Mouse (Mus musculus) limb, embryonic 10.5 days (tissue): ENCODE results near the gene Myoc. TPM values are rescaled to one million over a fixed set of nuclear protein-coding genes. Genes with fewer than 3 reads are reported as not detected.
"Not testable (repeated sequence)": the region's sequence is repeated elsewhere in the genome, so short reads cannot be mapped to it uniquely, and the experiment has no call there.

Experiments used
- DNase-seq: peaks from one replicate; pipeline ENCODE4 v3.0.0-alpha.2; 2017; ENCODE audit warnings: low spot score
- H3K27ac ChIP-seq: fragments of 300-500 bp; sonication (generic); 2 replicates; pipeline ENCODE4 v1.5.1; 2016; ENCODE audit warnings: mild to moderate bottlenecking
- H3K27me3 ChIP-seq: fragments of 300-500 bp; sonication (generic); 2 replicates; pipeline ENCODE4 v1.6.1; 2016; ENCODE audit warnings: low read depth, mild to moderate bottlenecking; ENCODE audit not compliant: poor library complexity, severe bottlenecking
- H3K36me3 ChIP-seq: fragments of 300-500 bp; sonication (generic); 2 replicates; pipeline ENCODE4 v1.6.1; 2016; ENCODE audit warnings: mild to moderate bottlenecking, moderate library complexity
- H3K4me1 ChIP-seq: fragments of 300-500 bp; sonication (generic); 2 replicates; pipeline ENCODE4 v1.6.1; 2016
- H3K4me3 ChIP-seq: fragments of 300-500 bp; sonication (generic); 2 replicates; pipeline ENCODE4 v1.5.1; 2016; ENCODE audit warnings: mild to moderate bottlenecking, moderate library complexity
- H3K9me3 ChIP-seq: fragments of 300-500 bp; sonication (generic); replicated peaks from 2 replicates; pipeline ENCODE4 v1.6.1; 2016; ENCODE audit warnings: mild to moderate bottlenecking
- WGBS: fragments of 180-500 bp; shearing (Covaris S2); methylation state at CpG from one replicate; pipeline ENCODE4 v1.1.7; 2016; 5-methylcytosine and 5-hydroxymethylcytosine counted together
- polyA plus RNA-seq: library from polyadenylated mRNA; unstranded; fragments of >200 nt; fragmentation: Nextera tagmentation; extraction: Ambion mirVana; gene quantifications from 2 replicates; pipeline ENCODE4 v1.2.1, GENCODE M21; 2016

Gene Myoc
- polyA plus RNA-seq, 1 experiment from 2014 or later: not detected

GRCm38 (mm10) chr1:162627821-162628220, 11.1 kb upstream of the Myoc start:
- H3K36me3 ChIP-seq, H3K27ac ChIP-seq, H3K27me3 ChIP-seq, H3K4me1 ChIP-seq, DNase-seq, H3K4me3 ChIP-seq, H3K9me3 ChIP-seq: not testable (repeated sequence)
- 91% methylated on average over 4 of the region's 4 CpGs for WGBS

DNA sequence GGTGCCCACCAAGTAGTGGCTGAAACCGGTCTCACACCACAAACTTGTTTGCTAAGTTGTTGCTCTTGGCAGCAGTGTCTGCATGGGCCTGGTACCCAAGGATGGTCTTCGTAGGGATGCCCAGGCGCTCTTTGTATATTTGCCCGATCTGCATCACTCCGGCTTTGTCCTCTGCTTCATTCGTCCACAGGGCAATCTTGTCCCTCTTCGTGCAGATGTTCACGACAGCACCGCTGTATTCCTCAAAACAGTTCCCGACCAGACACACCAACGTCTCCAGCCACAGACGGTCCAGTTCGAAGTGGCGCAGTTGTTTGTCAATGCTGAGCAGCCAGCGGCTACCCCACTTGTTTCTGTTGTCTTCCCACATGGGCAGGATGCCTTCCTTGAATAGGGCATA, 10.6 kb upstream of the Myoc start:
- not testable (repeated sequence) for H3K4me1 ChIP-seq, H3K4me3 ChIP-seq, H3K9me3 ChIP-seq, H3K27ac ChIP-seq, H3K36me3 ChIP-seq, DNase-seq, H3K27me3 ChIP-seq
- WGBS: 95% methylated on average over 15 of the region's 15 CpGs

DNA sequence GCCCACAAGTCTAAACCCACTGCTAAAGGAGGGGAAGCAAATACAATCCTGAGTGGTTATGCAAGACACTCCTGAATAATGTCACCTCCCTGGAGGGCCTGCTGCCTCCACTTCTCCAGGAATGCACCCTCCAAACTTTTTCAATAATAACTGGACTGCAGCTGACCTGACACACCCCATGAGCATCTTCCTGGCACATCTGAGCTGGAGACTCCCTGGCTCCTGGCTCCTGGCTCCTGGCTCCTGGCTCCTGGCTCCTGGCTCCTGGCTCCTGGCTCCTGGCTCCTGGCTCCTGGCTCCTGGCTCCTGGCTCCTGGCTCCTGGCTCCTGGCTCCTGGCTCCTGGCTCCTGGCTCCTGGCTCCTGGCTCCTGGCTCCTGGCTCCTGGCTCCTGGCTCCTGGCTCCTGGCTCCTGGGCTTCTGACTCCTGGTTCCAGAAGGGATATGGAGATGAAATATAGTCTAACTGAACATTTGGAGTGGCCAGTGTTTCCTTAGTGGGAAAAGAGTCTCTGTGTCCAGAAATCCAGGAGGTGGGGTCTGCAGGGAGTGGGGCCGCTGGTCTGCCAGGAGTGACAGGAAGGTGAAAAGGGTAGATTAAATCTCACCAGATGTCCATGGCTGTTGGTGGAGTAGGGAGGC, 3.5 kb upstream of the Myoc start:
- H3K27ac ChIP-seq: 0 out of 2 replicates have a peak overlapping the region, but pooled peaks have one; percentile 25
- not testable (repeated sequence) for H3K9me3 ChIP-seq, H3K4me3 ChIP-seq, H3K36me3 ChIP-seq, DNase-seq, H3K27me3 ChIP-seq
- H3K4me1 ChIP-seq: peaks cover 12% of the 10 kb centered on the region
- 26% methylated on average over 1 of the region's 1 CpGs for WGBS

- no peak overlapping the region for H3K4me3 ChIP-seq
- H3K27me3 ChIP-seq: no peaks in the 10 kb centered on the region
- H3K27ac ChIP-seq: peak overlapping the region; percentile 16; the same call in 1 of the 2 replicates
- no peaks in the 10 kb centered on the region for H3K36me3 ChIP-seq
- 79% methylated on average over 3 of the region's 3 CpGs for WGBS
- DNase-seq: no peak
- H3K9me3 ChIP-seq: no peaks in the 10 kb centered on the region
- peaks cover 12% of the 10 kb centered on the region for H3K4me1 ChIP-seq
Measured at GRCm38 (mm10) chr1:162636516-162636915, 2.4 kb upstream of the Myoc start.

- H3K9me3 ChIP-seq: no peaks in the 10 kb centered on the region
- WGBS: 88% methylated on average over 4 of the region's 4 CpGs
- no peak for DNase-seq
- no peaks in the 10 kb centered on the region for H3K36me3 ChIP-seq
- H3K4me3 ChIP-seq: no peak overlapping the region
- no peaks in the 10 kb centered on the region for H3K27me3 ChIP-seq
- no peak overlapping the region for H3K27ac ChIP-seq
- H3K4me1 ChIP-seq: peaks cover 12% of the 10 kb centered on the region
Measured at GRCm38 (mm10) chr1:162638535-162638934, 420 bp upstream of the Myoc start.

GRCm38 (mm10) chr1:162639861-162640260, 906 bp downstream of the Myoc start:
- no peaks in the 10 kb centered on the region for H3K9me3 ChIP-seq
- H3K4me1 ChIP-seq: peaks cover 12% of the 10 kb centered on the region
- H3K4me3 ChIP-seq: no peak overlapping the region
- no peak overlapping the region for H3K27ac ChIP-seq
- 90% methylated on average over 1 of the region's 1 CpGs for WGBS
- no peaks in the 10 kb centered on the region for H3K27me3 ChIP-seq
- H3K36me3 ChIP-seq: no peaks in the 10 kb centered on the region
- no peak for DNase-seq

- H3K27me3 ChIP-seq: no peaks in the 10 kb centered on the region
- no peak for DNase-seq
- H3K36me3 ChIP-seq: no peaks in the 10 kb centered on the region
- WGBS: 85% methylated on average over 3 of the region's 3 CpGs
- no peak overlapping the region for H3K4me3 ChIP-seq
- no peaks in the 10 kb centered on the region for H3K4me1 ChIP-seq
- H3K9me3 ChIP-seq: no peaks in the 10 kb centered on the region
- H3K27ac ChIP-seq: no peak overlapping the region
Measured at GRCm38 (mm10) chr1:162642591-162642990, 3.6 kb downstream of the Myoc start.

DNA sequence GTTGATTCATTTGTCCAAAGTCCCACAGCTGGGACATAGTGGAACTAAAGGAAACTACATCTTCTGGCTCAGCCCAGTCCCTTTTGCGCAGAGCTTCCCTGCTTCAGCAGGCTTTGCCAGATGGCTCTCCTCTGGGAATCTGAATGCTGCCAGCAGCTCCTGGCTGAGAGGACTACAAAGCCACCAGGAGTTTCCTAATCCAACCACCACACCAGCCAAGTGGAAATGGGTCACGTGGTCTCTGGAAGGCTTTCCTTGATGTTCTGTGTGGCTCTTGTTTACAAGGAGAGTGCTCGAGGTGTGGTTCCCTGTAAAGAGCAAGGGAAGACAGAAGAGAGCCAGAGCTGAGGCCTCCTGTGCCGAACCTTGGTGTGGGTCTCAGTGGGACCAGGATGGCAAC, 4.8 kb downstream of the Myoc start:
- DNase-seq: no peak
- WGBS: 39% methylated on average over 4 of the region's 4 CpGs
- no peaks in the 10 kb centered on the region for H3K4me1 ChIP-seq
- H3K9me3 ChIP-seq: no peaks in the 10 kb centered on the region
- H3K27ac ChIP-seq: no peak overlapping the region
- H3K4me3 ChIP-seq: no peak overlapping the region
- no peaks in the 10 kb centered on the region for H3K36me3 ChIP-seq
- no peaks in the 10 kb centered on the region for H3K27me3 ChIP-seq

DNA sequence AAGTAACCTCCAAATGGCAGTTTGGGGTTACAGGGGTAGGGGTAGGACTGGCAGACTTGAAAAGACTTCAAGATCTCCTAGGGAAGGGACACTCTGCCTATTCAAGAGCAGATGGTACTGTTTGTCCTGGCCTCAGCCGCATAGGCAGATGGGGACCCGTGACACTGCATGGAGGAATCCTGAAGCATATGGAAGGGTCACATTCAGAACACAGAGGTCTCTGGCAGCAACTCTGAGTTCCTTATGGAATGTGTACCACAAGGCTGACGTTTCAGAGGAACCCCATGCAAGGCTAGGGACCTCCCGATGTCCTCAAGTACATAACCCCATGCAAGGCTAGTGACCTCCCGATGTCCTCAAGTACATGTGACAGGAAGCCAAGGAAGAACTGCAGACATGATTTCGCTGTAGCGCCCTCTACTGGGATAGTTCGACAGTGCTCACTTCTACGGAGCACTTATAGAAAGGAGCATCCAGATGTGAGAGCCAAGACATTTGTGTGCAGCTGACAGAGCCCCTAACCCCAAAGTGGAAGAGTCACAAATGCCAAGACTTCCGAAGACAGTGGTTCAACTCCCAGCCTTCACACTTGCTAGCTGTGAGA, 7.2 kb downstream of the Myoc start:
- H3K36me3 ChIP-seq: no peaks in the 10 kb centered on the region
- no peaks in the 10 kb centered on the region for H3K9me3 ChIP-seq
- H3K4me3 ChIP-seq: no peak overlapping the region
- H3K27ac ChIP-seq: no peak overlapping the region
- H3K27me3 ChIP-seq: no peaks in the 10 kb centered on the region
- no peak for DNase-seq
- H3K4me1 ChIP-seq: 0 out of 2 replicates have a peak, but pooled peaks cover 3% of the 10 kb centered on the region
- WGBS: 81% methylated on average over 10 of the region's 10 CpGs

DNA sequence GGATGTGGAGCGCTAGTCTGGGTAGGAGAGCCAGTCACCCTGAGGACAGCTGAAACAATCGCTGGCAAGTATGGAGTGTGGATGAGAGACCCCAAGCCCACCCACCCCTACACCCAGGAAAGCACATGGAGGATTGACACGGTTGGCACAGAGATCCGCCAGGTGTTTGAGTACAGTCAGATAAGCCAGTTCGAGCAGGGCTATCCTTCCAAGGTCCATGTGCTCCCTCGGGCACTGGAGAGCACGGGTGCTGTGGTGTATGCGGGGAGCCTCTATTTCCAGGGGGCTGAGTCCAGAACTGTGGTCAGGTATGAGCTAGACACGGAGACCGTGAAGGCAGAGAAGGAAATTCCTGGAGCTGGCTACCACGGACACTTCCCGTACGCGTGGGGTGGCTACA, 9.5 kb downstream of the Myoc start:
- no peaks in the 10 kb centered on the region for H3K36me3 ChIP-seq
- H3K4me1 ChIP-seq: 0 out of 2 replicates have a peak, but pooled peaks cover 3% of the 10 kb centered on the region
- no peaks in the 10 kb centered on the region for H3K27me3 ChIP-seq
- 92% methylated on average over 14 of the region's 14 CpGs for WGBS
- H3K4me3 ChIP-seq: no peak overlapping the region
- no peaks in the 10 kb centered on the region for H3K9me3 ChIP-seq
- no peak for DNase-seq
- H3K27ac ChIP-seq: no peak overlapping the region

DNA sequence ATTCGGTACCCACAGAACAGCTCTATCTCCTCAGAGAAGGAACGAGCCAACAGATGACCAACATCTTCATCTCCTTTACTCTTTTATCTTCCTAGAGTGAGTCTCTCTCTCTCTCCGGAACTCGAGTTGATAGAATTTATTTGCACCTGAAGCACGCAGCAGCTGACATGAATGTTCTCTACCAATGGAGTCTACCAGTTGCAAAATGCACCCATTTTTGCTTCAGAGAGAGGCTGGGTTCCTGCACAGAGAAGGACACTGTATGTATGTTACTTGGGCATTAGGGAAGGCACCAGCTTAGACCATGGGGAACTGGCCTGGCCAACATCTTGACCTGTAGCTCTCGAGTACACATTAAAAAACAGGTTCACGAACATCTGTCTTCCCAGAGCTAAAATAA, 19.2 kb downstream of the Myoc start, which contains the start of gene Myocos:
TSS of gene Myocos (minus strand) at position 101 of the 400 bp plus-strand sequence.
- Histone ChIP-seq H3K4me3 (no peak within 1 kb of the TSS), H3K36me3 (no peaks in the 10 kb centered on the region), H3K27me3 (no peaks in the 10 kb centered on the region), H3K9me3 (no peaks in the 10 kb centered on the region), H3K4me1 (no peaks in the 10 kb centered on the region), H3K27ac (no peak within 1 kb of the TSS)
- 94% methylated on average over 7 of the region's 7 CpGs for WGBS
- no peak for DNase-seq

DNA sequence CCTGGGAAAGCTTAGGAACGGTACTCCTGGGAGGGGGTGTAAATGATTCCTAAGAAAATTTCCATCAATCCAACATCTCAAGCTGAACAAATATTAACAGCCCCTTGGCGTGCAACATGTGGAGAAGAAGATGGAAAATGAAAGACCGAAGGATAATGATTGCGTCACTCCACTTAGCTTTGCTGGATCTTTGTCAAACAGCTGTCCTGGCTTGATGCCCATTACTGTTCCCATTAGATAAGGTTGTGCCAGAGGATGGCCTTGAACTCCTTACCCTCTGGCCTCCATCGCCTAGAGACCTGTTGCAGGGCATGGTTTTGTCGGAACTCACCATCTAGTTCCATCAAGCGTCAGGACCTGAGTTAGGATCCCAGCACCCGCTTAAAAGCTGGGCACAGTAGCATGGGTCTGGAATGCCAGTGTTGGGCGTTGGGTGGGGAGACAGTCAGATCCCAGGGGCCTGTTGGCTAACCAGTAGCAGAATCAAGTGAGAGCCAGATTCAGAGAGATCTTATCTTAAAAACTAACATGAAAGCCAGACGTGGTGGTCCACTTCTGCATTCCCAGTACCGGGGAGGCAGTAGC, 21.4 kb downstream of the Myoc start:
- 87% methylated on average over 11 of the region's 11 CpGs for WGBS
- no peak for DNase-seq

DNA sequence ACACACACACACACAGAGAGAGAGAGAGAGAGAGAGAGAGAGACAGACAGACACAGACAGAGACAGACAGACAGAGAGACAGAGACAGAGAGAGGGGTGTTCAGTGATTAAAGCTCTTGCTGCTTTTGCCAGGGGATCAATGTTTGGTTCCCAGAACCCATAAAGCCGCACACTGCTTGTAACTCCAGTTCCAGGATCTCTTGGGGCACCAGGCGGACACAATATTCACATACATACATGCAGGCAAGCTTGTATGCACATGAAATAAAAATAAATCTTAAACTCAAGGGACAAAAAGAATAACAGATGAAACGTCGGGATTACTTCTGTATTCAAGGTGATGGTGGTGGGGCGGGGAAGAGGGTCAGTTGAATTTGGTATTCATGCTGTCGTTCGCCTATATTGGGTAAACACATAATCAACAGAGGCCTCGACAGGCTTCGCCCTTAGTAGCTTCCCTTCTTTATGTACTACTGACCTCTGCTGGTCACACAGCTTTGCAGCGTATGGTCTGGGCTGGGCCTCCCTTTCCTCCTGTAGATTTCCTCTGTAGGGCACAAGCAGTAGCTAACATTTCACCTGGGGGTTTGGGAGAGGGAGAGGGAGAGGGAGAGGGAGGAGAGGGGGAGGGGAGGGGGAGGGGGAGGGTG, 26.0 kb downstream of the Myoc start:
- peaks cover 13% of the 10 kb centered on the region for H3K4me1 ChIP-seq
- 17% methylated on average over 10 of the region's 10 CpGs for WGBS
- no peaks in the 10 kb centered on the region for H3K27me3 ChIP-seq
- peak overlapping the region; percentile 47 for H3K4me3 ChIP-seq
- DNase-seq: peak; percentile 80
- no peaks in the 10 kb centered on the region for H3K9me3 ChIP-seq
- H3K36me3 ChIP-seq: peaks cover 10% of the 10 kb centered on the region
- peak overlapping the region; percentile 63 for H3K27ac ChIP-seq

More for the DNA sequence above, 21.4 kb downstream of the Myoc start:
- no peaks in the 10 kb centered on the region for H3K36me3 ChIP-seq
- no peak overlapping the region for H3K27ac ChIP-seq
- H3K4me3 ChIP-seq: no peak overlapping the region
- H3K27me3 ChIP-seq: no peaks in the 10 kb centered on the region
- H3K9me3 ChIP-seq: no peaks in the 10 kb centered on the region
- peaks cover 7% of the 10 kb centered on the region for H3K4me1 ChIP-seq
